Mouse (Mus musculus) neural tube, embryonic 10.5 days (tissue): Measurements from ENCODE around the gene Ndufb10.
"Not testable (repeated sequence)": the region's sequence is repeated elsewhere in the genome, so short reads cannot be mapped to it uniquely, and the experiment has no call there.

Experiments
- DNase-seq: peaks from one replicate; pipeline ENCODE4 v3.0.0-alpha.2; 2017; ENCODE audit warnings: low spot score; ENCODE audit errors: extremely low spot score

Gene Ndufb10

DNA sequence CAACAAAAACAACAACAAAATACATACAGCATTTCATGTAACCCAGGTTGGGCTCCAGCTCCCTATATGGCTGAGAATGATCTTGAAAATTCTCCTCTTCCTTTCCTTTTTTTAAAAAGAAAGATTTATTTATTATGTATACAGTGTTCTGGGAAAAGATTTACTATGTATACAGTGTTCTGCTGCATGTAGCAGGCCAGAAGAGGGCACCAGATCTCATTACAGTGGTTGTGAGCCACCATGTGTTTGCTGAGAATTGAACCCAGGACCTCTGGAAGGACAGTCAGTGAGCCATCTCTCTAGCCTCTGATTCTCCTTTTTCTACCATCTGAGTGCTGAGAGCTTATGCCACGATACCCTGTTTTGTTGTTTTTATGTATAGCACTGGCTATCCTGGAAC, 10.2 kb upstream of the Ndufb10 start:
- no peak for DNase-seq

DNA sequence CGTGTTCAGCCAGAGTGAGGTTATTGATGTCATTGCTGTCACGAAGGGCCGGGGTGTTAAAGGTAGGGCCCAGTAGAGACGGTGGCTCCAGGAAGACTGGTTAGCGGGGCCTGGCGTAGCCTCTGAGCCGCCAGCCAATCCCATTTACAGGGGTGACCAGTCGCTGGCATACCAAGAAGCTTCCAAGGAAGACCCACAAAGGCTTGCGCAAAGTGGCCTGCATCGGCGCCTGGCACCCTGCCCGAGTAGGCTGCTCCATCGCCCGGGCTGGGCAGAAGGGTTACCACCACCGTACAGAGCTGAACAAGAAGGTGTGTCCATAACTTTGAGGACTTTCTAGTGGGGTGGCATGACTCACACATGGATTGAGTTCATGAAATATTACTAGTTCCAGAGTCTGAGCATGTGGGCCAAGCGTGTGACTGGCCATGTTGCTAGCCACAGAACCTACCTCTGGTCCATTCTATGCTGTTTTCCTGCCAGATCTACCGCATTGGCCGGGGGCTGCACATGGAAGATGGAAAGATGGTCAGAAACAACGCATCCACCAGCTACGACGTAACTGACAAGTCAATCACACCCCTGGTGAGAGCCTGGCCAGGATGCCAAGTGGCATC, 9.3 kb upstream of the Ndufb10 start:
- no peak for DNase-seq

DNA sequence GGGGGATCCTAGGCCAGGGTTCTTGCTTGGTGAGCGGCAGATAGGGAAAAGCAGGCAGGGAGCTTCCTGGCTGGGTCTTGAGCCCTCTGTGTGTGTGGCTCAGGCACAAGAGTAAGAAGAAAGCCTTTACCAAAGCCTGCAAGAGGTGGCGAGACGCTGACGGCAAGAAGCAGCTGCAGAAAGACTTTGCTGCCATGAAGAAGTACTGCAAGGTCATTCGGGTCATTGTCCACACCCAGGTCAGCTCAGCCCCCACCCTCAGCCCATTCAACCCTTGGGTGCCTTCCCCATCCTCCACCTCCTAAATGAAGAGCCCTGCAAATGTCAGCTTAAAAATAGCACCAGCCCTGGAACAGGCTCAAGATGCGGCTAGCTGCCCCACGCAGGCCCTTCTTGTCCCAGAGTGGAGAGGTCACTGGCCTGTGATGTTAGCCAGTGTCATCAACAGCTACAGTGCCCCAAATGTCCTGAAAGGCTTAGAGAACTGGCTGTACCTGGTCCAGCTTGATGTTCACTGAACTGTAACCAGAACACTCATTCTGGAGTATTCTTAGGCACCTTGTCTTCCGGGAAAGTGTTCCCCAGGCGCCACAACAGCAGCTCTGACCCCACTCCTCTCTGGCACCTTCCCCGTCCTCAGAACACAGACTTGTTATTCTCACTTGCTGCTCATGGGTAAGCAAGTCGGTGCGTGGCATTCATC, 8.1 kb upstream of the Ndufb10 start:
- no peak for DNase-seq

DNA sequence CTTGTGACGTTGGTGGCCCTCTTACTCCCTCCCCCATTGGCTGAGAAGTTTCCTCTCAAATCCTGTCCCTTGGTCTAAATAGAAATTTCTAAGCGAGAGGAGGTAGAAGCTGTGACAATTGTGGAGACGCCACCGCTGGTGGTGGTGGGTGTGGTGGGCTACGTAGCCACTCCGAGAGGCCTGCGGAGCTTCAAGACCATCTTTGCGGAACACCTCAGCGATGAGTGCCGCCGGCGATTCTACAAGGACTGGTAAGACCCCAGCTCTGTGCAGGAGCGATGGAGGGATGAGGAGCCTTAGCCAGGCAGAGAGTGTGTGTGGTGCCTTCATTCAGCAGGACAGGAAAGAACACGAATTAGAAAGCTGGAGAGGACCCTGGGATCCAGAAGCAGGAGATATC, 6.5 kb upstream of the Ndufb10 start:
- no peak for DNase-seq

DNA sequence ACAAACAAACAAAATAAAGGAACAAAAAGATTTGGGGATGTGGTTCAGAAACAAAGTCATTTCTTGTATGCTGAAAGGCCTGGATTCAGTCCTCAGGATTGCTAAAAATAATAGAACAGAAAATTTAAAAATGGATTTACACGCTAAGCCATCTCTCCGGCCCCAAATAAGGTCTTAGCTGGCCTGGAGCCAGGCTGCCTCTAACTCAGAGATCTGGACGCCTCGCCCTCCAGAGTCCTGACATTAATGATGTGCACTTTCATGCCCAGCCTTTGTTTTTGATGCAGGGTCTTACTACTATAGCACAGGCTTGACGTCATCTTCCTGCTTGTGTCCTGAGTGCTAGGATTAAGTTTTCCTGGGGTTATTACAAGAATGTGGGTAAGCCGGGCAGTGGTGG, 4.8 kb upstream of the Ndufb10 start:
- DNase-seq = no peak

DNA sequence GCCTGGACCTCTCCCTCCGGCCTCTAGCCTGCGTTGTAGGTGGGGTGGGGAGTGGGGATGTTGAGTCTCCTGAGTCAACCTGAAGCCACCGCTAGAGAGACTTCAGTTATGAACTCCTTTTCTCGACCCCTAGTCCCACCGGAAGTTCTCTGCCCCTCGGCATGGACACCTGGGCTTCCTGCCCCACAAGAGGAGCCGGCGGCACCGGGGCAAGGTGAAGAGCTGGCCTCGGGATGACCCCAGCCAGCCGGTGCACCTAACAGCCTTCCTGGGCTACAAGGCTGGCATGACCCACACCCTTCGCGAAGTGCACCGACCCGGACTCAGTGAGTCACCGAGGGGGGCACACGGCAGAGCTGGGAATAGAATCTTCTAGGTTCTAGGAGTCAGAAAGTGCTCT, 3.9 kb upstream of the Ndufb10 start:
- DNase-seq = no peak

DNA sequence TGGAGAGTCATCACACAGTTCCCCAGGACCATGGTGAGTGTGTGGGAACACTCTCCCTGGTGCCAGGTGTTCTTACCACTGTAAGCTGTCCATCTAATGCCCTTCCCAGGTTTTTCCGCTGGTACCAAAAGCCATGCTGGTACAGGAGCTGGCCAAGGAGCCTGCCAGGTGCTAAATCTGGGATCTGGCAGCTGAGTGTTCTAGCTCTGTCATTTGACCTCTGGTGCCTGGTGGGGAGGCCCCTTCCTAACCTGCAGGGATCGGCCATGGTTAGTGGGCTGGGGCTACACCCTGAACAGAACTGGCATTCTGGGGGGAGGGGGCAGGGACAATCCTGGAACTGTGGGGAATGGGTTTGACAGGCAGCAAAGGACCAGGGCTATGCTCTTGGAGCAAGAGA, 3.3 kb upstream of the Ndufb10 start, which contains the start of gene Rpl3l:
Gene Rpl3l (plus strand): TSS at position 203 of the 400 bp plus-strand sequence.
- no peak for DNase-seq

DNA sequence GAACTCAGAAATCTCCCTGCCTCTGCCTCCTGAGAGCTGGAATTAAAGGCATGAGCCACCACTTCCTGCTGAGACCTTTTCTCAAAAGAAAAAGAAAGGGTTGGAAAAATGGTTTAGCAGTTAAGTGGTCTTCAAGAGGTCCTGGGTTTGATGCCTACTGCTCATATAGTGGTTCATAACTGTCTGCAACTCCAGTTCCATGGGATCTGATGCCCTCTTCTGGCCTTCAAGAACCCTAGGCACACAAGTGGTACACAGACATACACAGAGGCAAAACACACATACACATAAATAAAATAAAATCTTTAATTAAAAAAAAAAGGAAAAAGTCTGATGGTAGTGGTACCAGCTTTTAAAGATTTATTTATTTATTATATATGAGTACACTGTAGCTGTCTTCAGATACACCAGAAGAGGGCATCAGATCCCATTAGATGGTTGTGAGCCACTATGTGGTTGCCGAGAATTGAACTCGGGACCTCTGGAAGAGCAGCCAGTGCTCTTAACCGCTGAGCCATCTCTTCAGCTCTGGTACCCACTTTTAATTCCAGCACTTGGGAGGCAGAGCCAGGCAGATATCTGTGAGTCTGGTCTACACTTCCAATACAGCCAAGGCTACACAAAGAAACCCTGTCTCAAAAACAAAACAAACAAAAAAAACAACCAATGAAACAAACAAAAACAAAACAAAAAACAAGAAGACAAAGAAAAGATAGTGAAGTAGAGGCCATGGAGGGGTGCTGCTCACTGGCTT, 1.5 kb upstream of the Ndufb10 start:
- no peak for DNase-seq

DNA sequence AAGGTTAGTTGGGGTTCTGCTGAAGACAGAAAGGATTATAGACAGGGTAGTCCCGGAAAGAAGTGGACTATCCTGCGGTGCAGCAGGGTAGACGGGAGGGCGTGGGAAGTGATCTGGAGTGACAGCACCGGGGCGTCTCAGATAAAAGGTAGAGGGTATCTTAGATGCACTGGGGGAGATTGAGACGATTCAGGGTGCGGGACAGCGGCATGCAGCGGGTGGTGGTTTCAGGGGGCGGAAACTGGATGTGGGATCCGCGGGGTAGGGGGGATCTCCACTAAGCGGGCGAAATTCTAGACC, 447 bp downstream of the Ndufb10 start:
- no peak for DNase-seq

DNA sequence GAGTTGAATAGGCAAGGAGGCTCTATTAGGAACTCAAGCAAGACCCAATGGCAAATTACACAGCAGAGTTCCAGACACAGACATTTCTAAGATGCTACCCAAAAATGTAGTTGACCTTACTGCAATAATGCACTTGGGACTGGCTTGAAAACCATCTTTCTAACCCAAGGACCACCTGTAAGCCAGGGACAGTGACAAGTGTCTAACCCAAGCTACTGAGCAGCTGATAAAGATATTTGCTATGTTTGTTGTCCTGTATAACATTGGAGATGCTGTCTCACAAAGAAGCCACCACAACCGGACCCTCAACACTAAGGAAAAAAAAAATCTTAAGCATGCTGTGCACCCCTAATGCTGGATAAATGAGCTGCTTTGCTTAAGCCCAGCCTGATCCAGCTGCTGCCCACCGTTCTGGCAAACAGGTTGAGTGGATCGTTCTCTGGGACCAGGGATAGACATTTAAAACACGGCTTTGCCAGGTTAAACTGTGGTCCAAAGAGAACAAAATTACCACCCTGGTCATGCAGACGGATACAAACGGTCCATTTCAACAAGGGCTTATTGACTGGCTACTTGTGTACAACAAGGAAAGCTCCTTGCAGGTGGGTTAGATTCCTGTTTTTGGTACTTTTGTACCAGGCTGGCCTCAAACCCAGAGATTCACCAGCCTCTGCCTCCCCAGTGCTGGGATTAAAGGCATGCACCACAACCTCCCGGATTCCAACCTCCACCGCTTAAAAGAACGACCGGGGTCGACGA, 977 bp downstream of the Ndufb10 start:
- no peak for DNase-seq

DNA sequence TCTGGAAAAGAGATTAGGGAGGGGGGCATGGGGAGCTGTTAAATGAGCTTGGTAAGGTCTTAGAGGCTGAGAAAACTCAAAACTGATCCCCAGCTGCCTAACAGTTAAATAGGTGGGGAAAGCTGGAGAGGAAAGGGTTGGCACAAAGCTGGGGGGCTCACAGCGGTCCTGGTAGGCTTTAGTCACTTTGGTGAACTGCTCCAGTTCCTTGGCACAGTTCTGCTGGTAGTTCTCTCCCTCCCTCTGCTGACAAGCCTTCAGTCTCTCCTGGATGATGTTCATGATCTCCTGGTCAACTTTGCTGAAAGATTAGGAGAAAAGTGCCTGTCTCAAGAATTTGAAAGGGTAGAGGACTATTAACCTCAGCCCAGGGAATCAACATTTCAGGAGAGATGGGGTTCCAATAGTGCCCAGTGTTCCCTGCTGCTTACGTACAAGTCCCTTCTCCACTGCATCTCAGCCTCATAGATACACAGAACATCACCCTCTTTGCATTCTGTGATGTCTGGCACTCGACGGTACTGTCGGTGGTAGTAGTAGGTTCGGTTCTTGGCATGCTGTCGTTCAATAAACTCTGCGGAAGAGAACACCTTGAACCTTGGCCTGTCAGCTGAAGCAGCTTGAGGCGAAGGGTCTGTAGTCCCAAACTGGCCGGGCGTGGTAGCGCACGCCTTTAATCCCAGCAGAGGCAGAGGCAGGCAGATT, 1.9 kb downstream of the Ndufb10 start:
- peak; percentile 43 for DNase-seq

DNA sequence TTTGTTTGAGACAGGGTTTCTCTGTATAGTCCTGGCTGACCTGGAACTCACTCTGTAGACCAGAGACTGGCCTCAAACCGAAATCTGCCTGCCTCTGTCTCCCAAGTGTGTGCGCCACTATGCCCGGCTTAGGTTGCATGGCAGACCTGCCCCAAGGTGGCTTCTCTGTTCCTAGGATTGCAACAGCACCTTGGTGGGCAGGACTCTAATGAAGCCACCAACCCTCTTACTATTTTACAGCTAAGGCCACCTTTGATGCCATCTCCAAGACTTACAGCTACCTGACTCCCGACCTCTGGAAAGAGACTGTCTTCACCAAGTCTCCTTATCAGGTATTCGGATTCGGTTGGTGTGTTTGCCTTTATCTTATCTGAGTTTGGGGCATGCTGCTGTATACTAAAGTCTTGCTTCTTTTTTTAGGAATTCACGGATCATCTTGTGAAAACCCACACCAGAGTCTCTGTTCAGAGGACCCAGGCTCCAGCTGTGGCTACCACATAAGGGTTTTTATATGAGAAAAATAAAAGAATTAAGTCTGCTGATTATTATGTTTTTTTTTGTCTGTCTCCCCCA, 2.8 kb downstream of the Ndufb10 start:
- DNase-seq = not testable (repeated sequence)

DNA sequence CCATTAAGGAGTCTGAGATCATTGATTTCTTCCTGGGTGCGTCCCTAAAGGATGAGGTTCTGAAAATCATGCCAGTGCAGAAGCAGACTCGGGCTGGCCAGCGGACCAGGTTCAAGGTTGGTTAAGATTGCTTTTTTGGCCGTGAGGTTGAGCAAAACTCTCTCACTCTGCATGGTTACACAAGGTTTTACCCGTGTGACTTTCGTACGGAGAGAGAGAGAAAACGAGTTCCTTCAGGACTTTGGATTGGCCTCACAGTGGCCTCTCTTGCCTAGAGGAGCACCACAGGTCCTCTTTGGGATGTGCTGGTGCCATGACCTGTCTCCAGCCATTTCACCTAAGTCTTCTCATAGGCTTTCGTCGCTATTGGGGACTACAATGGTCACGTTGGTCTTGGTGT, 3.7 kb downstream of the Ndufb10 start:
- DNase-seq = not testable (repeated sequence)

DNA sequence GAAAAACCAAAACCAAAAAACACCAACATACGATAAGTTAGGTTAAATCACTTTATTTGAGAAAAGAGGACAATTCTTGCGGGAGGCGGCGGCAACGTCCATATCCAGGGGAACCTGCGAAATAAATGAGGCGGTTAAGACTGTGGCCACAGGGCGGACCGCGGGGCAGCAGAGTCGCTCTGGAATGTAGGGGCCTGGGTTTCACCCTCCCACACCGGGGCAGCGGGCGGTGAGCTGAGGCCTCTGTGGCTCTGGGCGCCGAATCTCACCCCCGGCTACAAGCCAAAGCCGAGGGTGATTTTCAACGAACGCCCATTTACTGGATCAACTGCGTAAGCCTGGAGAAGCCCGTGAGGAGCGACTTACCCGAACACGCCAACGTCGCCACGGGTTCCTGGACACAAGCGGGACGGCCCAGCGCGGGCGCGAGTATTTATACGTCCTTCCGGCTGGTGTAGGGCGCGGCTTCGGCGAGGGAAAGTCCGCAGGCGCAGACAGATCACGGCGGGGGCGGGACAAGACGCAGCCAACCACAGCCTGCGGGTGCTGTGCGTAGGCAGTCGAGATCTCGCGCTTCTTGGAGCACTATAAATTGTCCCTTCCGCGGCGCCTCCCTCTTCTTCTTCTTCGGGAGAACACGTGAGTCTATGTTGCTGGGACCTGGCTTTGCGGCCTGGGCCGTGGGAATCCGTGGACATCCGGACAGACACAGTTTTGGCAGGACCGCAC, 4.6 kb downstream of the Ndufb10 start:
- DNase-seq = peak; percentile 98

DNA sequence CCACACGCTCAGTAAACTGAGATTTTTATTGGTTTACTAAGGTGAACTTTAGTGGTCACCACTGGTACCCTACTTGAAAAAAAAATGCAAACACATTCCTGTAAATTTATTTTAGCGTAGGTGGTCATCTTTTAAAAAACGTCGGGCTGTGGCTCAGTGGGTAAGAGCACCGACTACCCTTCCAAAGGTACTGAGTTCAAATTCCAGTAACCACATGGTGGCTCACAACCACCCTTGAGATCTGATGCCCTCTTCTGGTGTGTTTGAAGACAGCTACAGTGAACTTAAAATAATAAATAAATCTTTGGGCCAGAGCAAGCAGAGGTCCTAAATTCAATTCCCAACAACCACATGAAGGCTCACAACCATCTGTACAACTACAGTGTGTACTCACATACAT, 5.3 kb downstream of the Ndufb10 start:
- DNase-seq = not testable (repeated sequence)

DNA sequence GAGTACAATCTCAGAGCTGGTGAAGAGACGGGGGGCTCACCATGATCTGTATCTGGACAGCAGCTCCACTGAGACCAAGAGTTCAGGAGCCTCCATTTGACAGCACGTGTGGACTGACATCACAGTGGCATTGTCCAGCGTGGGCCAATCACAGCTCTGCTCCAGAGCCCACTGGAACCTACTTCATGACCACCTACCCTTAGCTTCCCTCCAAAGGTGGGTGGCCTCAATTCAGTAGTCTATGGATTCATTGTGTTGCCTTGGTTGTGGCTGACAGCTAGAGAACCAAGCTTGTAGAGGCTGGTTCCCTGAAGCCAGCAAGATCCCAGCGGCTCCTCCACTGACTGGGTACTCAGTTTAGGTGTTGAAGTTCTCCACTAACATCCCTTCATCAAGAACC, 6.3 kb downstream of the Ndufb10 start, which contains the start of the genes Rnf151 and Rps2:
Gene Rnf151 (minus strand): TSS at position 121 of the 400 bp plus-strand sequence.
Gene Rps2 (plus strand): TSS at position 174 of the 400 bp plus-strand sequence.
- DNase-seq = no peak

DNA sequence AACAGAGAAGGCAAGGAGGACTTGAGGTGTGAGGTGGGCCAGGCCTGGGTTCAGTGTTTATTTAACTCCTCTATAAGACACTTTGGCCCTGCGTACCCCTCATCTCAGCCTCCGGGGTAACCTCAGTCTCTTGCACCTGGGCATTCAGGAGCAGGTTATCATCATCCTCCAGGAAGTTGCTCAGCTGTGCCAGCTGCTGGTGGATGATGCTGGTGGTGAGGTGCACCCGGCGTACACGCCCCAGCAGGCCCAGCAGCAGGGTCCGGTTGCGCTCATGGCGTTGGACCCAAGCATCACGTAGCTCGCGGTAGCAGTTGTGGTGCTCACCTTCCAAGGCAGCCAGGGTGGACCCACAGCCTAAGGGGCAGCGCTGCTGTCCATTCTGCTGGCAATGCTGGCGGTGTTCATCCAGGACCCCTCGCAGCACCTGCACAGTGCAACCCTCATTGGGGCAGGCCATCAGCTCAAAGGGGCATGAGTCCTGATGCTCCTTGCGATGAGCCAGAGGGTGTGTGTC, 8.1 kb downstream of the Ndufb10 start:
- no peak for DNase-seq

DNA sequence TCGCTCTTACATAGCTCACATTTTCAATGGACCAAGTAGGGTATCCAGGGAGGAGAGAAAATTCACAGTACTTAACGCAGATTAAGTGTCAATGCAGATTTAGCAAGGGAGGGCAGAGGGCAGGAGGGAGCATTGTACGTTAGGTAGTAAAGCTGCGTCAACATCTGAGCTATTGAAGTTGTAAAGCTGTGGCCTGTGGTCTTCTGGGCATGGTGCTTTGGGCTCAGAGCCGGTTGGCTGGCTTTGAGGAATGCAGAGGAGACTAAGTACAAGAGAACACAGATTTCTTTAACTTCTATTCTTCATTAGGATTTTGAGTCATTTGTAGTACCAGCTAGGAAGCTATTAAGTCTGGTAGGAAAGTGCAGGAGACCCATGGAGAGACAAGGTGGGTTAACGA, 8.7 kb downstream of the Ndufb10 start:
- DNase-seq = no peak

DNA sequence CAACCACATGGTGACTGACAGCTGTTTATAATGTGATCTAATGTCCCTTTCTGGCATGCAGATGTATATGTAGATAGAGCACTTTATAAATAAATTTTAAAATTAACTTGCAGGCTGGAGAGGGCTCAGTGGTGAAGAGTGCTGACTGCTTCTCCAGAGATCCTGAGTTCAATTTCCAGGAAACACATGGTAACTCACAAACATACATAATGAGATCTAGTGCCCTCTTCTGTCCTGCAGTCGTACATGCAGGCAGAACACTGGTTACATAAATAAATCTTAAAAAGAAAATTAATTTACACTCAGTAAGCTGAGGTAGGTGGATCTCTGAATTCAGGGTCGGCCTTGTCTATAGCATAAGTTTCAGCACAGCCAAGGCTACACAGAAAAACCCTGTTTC, 15.6 kb downstream of the Ndufb10 start:
- DNase-seq = no peak
